Mouse (Mus musculus) fibroblast of lung, adult 2 months (primary cell): ENCODE results near the gene Pmf1.
"Not testable (repeated sequence)": the region's sequence is repeated elsewhere in the genome, so short reads cannot be mapped to it uniquely, and the experiment has no call there.

Experiments used
- DNase-seq: peaks from one replicate; pipeline ENCODE4 v3.0.0-alpha.2; 2011; ENCODE audit warnings: low read depth

Pmf1 gene

DNA sequence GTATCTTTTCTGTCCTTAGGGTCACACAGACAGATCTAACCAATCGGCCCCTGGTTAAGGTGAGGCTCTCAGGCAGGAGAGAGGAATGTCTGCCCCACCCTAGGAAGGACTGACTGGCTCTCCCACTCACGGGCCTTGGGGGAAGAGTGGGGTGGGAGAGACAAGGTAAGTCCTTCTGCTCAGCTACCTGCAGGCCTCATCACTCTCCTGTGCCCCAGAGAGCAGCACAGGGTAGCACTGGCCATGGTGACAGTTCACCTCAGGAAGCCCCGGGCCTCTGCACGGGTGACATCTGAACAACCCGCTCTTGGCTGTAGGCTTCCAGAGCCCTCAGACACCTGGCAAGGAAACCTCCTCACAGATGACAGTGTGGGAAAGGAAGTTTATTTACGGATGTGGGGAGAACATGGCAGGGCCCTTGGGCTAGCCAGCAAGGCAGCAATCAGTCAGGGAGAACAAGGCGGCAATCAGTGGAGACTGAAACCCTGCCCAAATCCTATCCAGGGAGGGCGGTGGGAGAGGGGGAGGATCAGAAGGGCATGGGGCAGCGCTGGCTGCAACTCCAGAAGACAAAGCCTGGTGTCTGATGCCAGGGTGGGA, 16.3 kb downstream of the Pmf1 start:
- no peak for DNase-seq

DNA sequence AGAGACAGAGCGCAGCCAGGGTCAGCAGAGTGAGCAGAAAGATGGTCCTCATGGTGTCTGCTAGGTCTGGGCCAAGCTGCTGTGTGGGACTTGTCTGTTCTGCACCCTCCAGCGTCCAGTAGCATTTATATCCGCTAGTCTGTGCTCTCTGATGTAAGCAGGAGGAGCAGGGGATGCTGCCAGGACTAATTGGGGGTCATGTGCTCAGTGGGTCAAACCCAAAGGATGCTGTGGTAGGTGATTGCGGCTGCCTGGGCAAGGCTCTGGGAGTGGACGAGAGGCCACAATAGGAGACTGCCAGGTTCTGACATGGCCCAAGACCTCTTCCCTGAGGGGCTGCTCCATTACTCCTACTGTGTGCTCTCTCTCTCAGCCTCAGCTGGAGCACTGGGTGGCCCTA, 25.8 kb downstream of the Pmf1 start, which contains the start of gene Bglap:
Gene Bglap, minus strand, starts transcription at position 101 of the 400 bp plus-strand sequence.
- DNase-seq: no peak

- DNase-seq: not testable (repeated sequence)
These were observed 27.7 kb downstream of the Pmf1 start for GRCm38 (mm10) chr3:88382383-88382782.

GRCm38 (mm10) chr3:88381389-88382315, 28.5 kb downstream of the Pmf1 start:
- not testable (repeated sequence) for DNase-seq

DNA sequence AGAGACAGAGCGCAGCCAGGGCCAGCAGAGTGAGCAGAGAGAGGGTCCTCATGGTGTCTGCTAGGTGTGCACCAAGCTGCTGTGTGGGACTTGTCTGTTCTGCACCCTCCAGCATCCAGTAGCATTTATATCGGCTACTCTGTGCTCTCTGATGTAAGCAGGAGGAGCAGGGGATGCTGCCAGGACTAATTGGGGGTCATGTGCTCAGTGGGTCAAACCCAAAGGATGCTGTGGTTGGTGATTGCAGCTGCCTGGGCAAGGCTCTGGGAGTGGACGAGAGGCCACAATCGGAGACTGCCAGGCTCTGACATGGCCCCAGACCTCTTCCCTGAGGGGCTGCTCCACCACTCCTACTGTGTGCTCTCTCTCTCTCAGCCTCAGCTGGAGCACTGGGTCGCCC, 31.5 kb downstream of the Pmf1 start, which contains the start of gene Bglap2:
Gene Bglap2, minus strand, starts transcription at position 101 of the 400 bp plus-strand sequence.
- DNase-seq: not testable (repeated sequence)

GRCm38 (mm10) chr3:88376644-88377043, 33.5 kb downstream of the Pmf1 start:
- DNase-seq: not testable (repeated sequence)

DNA sequence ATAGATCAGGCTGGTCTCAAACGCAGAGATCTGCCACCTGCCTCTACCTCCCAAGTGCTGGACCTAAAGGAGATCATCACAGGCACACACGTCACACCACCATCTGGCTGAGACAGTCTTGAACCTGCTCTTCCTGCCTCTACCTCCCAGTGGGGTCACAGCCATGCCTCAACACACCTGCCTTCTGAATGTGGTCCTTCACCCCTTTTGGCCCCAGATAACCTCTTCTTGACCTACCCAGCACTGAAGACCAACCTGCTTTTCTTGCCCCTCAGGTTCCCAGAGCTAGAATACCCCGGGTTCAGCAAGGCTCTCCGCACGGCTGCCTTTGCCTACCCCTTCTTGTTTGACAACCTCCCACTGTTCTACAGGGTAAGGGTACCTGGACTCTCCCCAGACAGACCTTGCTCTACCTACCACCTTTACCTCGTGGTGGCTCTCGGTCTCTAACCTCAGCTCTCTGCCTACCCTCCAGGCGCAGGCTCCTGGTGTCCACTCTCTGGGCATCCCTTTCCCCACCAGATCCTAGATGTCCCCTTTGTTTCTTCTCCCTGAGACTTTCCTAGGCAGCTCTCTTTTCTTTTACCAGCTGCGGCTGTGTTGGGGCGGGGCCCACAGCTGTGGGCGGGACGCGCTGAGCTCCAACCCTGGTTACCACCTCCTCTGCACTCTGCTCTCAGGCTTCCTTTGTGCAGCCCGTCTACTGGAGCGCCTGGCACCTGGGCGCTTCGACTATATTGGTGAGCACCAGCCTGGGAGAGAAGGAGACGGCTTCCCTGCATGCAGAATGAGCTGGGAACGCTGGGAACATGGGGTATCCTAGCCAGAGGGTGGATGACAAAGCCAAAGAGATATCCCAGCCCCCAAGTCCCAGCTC, 34.1 kb downstream of the Pmf1 start:
- DNase-seq: not testable (repeated sequence)

GRCm38 (mm10) chr3:88372643-88373042, 37.5 kb downstream of the Pmf1 start, which contains the start of gene Bglap3:
Bglap3 (minus strand) TSS chr3:88372743.
- not testable (repeated sequence) for DNase-seq

DNA sequence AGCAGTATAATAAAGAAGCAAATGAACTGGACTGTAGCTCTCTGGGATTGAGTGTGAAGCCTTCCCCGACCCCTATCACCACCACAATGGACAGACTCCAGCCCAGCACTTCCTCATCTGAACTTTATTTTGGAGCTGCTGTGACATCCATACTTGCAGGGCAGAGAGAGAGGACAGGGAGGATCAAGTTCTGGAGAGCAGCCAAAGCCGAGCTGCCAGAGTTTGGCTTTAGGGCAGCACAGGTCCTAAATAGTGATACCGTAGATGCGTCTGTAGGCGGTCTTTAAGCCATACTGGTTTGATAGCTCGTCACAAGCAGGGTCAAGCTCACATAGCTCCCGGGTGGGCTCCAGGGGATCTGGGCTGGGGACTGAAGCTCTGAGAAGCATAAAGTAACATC, 41.6 kb downstream of the Pmf1 start:
- DNase-seq: not testable (repeated sequence)

DNA sequence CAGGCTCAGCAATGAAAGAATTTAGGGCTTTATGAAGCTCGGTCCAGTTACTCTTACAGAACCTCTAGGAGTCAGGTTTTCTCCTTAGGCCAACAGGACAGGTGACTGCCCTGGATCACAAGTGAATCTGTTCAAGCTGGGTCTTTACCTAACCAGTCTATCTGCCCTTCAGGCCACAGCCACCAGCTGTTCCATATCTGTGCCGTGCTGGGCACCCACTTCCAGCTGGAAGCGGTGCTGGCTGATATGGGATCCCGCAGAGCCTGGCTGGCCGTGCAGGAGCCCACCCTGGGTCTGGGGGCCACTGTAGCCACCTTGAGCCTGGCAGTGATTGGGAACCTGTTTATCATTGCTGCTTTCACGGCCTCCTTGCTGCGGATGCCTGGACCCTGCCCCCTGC, 42.6 kb downstream of the Pmf1 start:
- DNase-seq: not testable (repeated sequence)

DNA sequence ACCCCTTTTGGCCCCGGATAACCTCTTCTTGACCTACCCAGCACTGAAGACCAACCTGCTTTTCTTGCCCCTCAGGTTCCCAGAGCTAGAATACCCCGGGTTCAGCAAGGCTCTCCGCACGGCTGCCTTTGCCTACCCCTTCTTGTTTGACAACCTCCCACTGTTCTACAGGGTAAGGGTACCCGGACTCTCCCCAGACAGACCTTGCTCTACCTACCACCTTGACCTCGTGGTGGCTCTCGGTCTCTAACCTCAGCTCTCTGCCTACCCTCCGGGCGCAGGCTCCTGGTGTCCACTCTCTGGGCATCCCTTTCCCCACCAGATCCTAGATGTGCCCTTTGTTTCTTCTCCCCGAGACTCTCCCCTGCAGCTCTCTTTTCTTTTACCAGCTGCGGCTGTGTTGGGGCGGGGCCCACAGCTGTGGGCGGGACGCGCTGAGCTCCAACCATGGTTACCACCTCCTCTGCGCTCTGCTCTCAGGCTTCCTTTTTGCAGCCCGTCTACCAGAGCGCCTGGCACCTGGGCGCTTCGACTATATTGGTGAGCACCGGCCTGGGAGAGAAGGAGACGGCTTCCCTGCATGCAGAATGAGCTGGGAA, 43.2 kb downstream of the Pmf1 start:
- not testable (repeated sequence) for DNase-seq

DNA sequence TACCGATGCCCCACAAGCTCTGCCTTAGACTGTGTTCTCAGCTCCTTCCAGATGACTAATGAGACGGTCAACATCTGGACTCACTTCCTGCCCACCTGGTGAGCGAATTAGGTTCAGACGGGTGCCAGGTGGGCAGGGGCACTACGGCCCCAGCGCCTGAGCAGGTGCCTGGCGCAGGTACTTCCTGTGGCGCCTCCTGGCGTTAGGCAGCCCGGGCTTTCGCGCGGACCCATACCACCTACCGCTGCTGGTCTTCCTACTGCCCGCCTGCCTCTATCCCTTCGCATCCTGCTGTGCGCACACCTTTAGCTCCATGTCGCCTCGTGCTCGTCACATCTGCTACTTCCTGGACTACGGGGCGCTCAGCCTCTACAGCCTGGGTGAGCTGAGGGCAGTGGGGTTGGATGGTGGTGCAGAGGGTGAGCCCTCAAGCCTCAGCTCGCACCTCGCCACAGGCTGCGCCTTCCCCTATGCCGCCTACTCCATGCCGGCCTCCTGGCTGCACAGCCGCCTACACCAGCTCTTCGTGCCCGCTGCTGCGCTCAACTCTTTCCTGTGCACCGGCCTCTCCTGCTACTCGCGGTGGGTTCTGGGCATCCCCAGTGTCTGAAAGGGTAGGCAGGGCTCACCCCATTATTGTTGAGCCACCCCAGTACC, 44.3 kb downstream of the Pmf1 start:
- no peak for DNase-seq

- no peak for DNase-seq
These were observed 45.8 kb downstream of the Pmf1 start, which contains the start of gene Paqr6 for GRCm38 (mm10) chr3:88364337-88364736. Paqr6 (plus strand) TSS chr3:88364584.

DNA sequence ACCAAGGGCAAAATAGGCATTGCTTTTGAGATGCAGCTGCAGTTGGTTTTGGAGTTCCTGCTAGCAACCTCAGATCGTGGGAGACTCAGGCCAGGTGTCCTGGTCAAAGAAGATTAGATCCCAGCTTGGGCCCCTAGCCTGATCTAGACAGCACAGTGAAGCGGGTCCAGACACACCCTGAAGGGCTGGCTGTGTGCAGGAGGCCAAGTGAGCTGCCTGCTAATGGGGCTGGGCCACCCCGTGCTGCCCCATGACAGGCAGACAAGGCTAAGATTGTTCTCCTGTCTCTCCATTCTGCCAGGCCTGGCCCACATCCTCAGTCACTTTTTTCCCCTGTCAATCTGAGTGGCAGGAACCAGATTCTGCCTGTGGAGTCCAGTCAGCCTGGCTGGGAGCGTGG, 46.4 kb downstream of the Pmf1 start:
- DNase-seq: peak; percentile 77

GRCm38 (mm10) chr3:88361612-88362313, 48.4 kb downstream of the Pmf1 start:
- no peak for DNase-seq

- no peak for DNase-seq
These were observed 49.0 kb downstream of the Pmf1 start for GRCm38 (mm10) chr3:88361096-88361495.

- DNase-seq: no peak
These were observed 50.1 kb downstream of the Pmf1 start for GRCm38 (mm10) chr3:88359989-88360388.

- DNase-seq: no peak
These were observed 50.5 kb downstream of the Pmf1 start for GRCm38 (mm10) chr3:88359584-88359983.

GRCm38 (mm10) chr3:88354396-88355165, 55.5 kb downstream of the Pmf1 start:
- no peak for DNase-seq

- no peak for DNase-seq
These were observed 57.2 kb downstream of the Pmf1 start for GRCm38 (mm10) chr3:88352907-88353306.
